Mouse (Mus musculus) bone marrow macrophage, adult 2 months (primary cell): ENCODE data around the gene Dpm1.

Experiments
- CTCF ChIP-seq: IDR thresholded peaks from 2 replicates; pipeline ENCODE4 v1.5.1; 2012; ENCODE audit warnings: low read depth, mild to moderate bottlenecking, low read length, moderate library complexity
- POLR2A ChIP-seq: IDR thresholded peaks from 2 replicates; pipeline ENCODE4 v1.6.1; 2012; ENCODE audit warnings: mild to moderate bottlenecking, low read depth, low read length, borderline replicate concordance

DNA sequence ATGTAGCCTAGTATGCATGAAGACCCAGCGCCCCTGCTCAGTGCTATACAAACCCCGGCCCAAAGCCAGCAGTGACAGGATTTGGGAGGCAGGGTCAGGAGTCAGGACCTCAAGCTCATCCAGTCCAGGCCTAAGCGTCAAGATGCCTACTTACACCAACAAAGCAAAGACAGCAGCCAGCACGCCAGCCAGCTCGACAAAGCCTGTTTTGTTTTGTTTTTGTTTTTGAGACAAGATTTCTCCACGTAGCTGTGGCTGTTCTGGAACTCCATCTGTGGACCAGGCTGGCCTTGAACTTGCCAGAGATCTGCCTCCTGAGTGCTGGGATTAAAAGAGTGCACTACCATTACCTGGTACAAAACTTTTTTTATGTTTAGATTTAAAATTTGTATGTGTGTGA is 7.1 kb downstream of the Dpm1 start:
- TF ChIP-seq POLR2A (no peak), CTCF (no peak)
